Mouse (Mus musculus) heart, postnatal 14 days (tissue): Measurements from ENCODE around the gene Lrrc4. TPM values are rescaled to one million over a fixed set of nuclear protein-coding genes. Genes with fewer than 3 reads are reported as not detected.
A peak's percentile ranks its signal among the peaks of the same experiment; 100 is the strongest.

Source experiments
- DNase-seq, 2 experiments: peaks; one replicate each; pipeline ENCODE4 v3.0.0; 2021 to 2022
- intact Hi-C: fragments of 180-260 bp; cut with DNase I; formaldehyde crosslinking; loops from one replicate; pipeline ENCODE4 v1.15.1; 2025
- total RNA-seq, 2 experiments: library from RNA; stranded (reverse); gene quantifications; 2 replicates each; pipeline ENCODE4 v1.2.3; 2021

Gene Lrrc4
- total RNA-seq, 2 experiments from 2014 or later: 0.22 to 0.43 TPM

- intact Hi-C loops: no loop called here
- no peak for DNase-seq
Observed at GRCm38 (mm10) chr6:28737601-28738000, 93.9 kb downstream of the Lrrc4 start.

DNA sequence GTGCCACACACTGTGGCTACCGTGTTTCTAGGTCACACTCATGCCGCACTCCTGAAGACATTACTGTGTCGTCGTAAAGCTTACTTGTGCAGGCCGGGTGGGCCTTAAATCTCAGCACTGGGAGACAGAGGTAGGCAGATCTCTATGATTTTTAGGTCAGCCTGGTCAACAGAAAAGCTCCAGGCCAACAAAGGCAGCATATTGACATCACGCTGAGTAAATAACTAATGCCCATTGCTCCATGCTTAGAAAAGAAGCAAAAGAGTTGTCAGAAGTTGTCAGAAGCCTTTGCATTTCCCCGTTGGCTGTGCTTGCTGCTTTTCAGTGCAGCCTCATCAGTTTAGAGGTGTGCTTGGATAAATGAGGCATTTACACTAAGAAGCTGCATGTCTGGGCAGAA is 94.9 kb downstream of the Lrrc4 start:
- intact Hi-C loops: no loop called here

DNA sequence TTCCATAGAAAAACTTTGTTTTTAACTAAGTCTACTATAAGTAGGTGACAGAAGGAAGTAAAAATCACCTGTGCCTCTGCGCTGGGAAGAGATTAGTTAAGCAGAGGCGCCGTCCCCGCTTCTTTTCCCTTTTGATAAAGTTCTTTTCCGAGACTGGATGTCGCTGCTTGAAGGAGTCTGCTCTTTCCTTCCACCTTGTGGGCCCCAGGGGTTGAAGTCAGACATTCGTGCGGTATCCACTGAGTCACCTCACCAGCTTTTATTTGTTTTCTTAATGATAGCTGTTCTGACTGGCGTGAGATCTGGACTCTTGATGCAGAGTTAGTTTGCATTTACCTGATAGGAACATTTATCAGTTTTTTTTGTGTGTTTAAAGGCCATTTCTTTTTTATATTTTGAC is 96.4 kb downstream of the Lrrc4 start:
- DNase-seq: no peak
- intact Hi-C loops: no loop called here

More for the DNA sequence above, 94.9 kb downstream of the Lrrc4 start:
- no peak for DNase-seq

- no peak for DNase-seq
- intact Hi-C loops: no loop called here
Observed at GRCm38 (mm10) chr6:28733884-28734647, 97.5 kb downstream of the Lrrc4 start.

- intact Hi-C loops: no loop called here
- DNase-seq: no peak
Observed at GRCm38 (mm10) chr6:28731246-28731645, 100.3 kb downstream of the Lrrc4 start.

DNA sequence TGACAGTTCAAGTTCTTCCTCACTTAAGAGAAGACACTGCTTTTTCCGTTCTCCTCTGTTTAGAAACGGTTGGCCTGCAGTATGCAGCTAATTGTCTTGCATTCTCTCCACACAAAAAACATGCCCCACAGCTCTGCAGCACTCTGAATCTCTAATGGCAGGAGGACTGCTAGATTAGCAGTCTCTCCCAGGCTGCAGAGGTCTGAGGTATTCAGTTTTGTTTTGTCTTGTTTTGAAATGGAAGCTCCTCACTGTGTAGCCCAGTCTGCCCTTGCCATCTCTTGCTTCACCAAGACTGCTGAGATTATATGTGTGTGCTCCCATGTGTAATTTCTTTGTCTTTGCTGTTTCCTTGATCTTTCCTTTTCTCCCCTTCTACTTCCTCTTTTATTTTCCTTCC is 101.9 kb downstream of the Lrrc4 start:
- no peak for DNase-seq
- intact Hi-C loops: no loop called here

DNA sequence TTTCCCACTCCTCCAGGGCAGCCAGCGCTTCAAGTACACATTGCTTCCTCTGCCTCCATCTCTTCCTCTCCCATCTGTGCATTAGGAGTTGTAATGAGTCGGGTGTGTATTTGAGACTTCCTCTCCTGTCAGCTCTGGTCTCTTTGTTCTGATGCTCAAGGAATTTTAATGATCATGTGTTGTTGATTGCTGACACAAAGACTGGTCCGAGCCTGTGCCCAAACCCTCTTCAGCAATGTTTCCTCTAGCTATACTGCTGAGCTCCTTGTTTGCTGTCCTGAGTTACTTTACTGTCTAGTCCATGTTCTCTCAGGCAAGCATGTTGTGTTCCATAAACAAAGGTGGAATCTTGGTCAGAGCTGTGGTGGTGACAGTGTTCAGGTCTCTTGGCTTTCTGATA is 102.3 kb downstream of the Lrrc4 start:
- DNase-seq: no peak
- intact Hi-C loops: no loop called here

DNA sequence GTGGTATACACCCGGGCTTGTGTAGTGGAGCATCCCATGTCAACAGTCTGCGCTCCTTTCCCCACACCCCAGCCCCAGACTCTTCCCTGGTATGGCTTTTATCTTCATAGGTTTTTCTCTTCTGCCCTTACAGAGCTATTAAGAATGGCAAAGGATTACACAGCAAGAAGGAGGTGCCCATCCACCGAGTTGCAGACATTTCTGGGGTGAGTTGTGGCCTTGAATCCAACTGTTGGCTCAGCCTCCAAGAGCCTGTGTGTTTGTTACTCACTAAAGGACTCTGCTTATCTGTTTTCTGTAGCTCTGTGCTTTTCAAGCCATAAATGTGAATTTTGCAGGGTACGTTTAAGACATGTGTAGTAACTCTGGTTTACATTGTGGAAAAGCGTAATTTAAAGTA is 106.8 kb downstream of the Lrrc4 start:
- no peak for DNase-seq
- intact Hi-C loops: no loop called here

DNA sequence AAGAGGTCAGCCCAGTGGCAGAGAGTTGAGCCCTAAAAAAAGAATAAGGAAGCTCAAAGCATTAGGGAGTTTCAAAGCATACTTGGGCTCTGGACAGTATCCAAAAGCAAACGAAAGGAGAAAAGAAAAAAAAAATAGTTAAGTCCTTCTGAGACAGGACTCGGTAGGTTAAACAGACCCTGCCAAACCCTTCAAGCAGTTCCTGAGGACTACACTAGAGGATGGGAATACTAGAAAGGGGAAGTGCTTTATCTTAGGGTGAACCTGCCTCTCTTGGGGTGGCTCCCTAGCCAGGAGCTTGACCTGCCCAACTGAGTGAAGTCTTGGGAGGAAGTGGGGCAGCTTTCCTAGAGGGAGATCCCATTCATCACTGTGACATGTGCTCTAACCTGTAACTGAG is 108.5 kb downstream of the Lrrc4 start:
- intact Hi-C loops: no loop called here
- DNase-seq: no peak

GRCm38 (mm10) chr6:28720391-28721171 is 111.0 kb downstream of the Lrrc4 start:
- intact Hi-C loops: no loop called here
- no peak for DNase-seq

DNA sequence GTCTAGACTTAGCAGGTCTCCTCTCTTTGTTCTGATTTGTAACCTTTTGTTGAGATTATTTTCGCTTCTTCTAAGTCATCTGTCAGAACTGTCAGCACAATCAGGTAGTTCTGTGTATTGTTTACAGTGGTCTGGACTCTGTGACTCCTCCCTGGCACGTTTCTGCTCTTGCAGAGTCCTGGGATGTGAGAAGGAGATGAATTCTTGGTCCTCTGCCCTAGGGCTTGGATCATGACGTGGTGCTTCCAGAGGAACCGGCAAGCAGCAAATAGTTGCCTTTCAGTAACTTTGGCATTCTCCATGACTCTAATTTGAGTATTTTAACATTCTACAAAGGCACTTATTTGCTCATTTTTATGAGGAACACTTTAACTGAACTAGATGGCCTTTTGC is 113.7 kb downstream of the Lrrc4 start:
- DNase-seq: peak in 1 of 2 experiments; percentile 25
- intact Hi-C loops: no loop called here

- no peak for DNase-seq
- intact Hi-C loops: no loop called here
Observed at GRCm38 (mm10) chr6:28717203-28717844, 114.2 kb downstream of the Lrrc4 start.

- intact Hi-C loops: no loop called here
- DNase-seq: no peak
Observed at GRCm38 (mm10) chr6:28710035-28710434, 121.5 kb downstream of the Lrrc4 start.

- DNase-seq: peak; percentile 23 to 26
- intact Hi-C loops: no loop called here
Observed at GRCm38 (mm10) chr6:28706976-28707592, 124.5 kb downstream of the Lrrc4 start.

GRCm38 (mm10) chr6:28706108-28706975 is 125.2 kb downstream of the Lrrc4 start:
- intact Hi-C loops: no loop called here
- DNase-seq: no peak

GRCm38 (mm10) chr6:28705384-28706107 is 126.0 kb downstream of the Lrrc4 start:
- intact Hi-C loops: no loop called here
- peak in 1 of 2 experiments; percentile 25 for DNase-seq

DNA sequence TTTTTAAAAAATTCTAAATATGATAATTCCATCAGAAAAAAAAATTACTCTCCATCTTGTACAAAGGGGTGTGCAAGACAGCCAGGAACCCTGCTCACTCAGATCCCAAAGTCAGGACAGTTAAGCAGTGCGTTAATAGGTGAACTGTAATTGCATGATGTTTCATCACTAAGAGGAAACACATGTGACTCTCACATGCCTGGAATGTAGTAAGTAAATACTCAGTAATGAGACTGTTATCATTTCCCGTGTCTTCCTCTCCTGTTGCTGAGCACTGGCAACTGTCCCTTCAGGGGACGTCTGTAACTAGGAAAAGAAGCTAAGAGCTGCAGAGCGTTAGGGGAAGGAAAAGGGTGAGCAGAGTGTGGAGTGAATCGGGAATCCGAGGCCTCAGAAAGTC is 126.9 kb downstream of the Lrrc4 start:
- intact Hi-C loops: no loop called here
- DNase-seq: no peak

- no peak for DNase-seq
- intact Hi-C loops: no loop called here
Observed at GRCm38 (mm10) chr6:28697214-28697613, 134.3 kb downstream of the Lrrc4 start.

DNA sequence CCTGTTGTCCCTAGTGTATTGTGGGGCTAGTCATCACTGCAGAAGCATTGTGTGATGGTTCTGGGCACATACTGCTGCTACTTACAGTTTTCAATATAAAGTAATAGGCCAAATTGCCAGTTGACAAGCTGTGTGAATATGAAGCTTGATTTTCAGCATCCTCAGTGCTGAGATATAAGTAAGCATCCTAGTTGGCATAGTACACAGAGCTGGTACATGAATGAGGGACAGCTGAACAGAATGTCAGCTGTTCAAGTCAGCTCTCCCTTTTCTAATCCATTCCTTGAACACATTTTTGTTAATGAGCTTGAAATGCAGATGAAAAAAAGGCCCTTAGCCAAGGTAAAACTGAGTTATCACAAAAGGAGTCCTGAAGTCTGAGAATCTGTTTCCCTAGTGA is 138.9 kb downstream of the Lrrc4 start:
- DNase-seq: no peak
- intact Hi-C loops: no loop called here
